Mouse (Mus musculus): Measurements from ENCODE around the gene Olfr1330. TPM values are rescaled to one million over a fixed set of nuclear protein-coding genes. Genes with fewer than 3 reads are reported as not detected.
"Not testable (repeated sequence)": the region's sequence is repeated elsewhere in the genome, so short reads cannot be mapped to it uniquely, and the experiment has no call there.

The Olfr1330 gene
- polyA plus RNA-seq (2012; ENCODE audit: insufficient read depth, insufficient read length, missing spikeins): 0.24 and 0.63 TPM in 2 replicates

DNA sequence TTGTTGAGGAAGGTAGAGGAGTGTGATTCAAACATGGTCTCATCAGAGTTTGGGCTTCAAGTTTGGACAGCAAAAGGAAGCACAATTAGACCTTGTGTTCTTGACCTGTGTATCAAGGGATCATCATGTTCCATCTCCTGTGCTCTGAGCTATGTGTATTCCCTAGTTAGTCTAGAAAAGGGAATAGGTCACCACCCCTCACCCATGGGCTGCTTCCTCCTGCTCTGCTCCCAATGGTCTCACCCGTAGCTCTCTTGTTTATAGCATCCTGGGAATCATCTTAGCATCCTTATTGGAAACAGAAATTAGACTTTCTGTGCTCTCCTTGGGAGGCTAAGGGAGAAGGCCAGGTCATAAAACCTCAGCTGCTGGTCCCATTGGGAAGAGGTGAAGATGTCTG, at the start of gene Olfr1330:
Gene Olfr1330 (plus strand): TSS at position 301 of the 400 bp plus-strand sequence.
- no peak within 1 kb of the TSS for H3K27ac ChIP-seq (ENCODE audit: insufficient read depth, low read depth, low read length)
- TF ChIP-seq POLR2A (IDR thresholded peaks at IDR 0.05; ENCODE audit: borderline replicate concordance, low read depth, low read length): no peak
- TF ChIP-seq CTCF (IDR thresholded peaks at IDR 0.05; ENCODE audit: low read depth, low read length): no peak

DNA sequence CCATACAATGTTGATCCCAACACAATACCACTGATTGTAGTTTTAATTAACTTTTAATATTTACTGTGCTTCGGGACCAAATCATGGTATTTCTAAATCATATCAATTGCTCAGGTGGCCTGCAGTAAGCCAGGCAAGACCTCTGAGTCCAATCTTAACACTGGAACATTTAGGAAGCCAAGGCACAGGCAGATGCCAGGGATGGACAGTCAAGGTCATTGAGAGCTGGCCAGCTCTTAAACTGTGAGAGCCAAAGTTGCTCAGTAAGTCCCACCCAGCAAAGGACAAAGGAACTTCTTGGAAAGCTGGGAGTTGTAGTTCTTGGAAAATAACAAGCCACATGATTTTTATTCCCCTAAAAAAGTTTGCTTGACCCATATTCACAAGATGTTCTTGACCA, 26.6 kb upstream of the Olfr1330 start:
- TF ChIP-seq CTCF (IDR thresholded peaks at IDR 0.05; ENCODE audit: low read depth, low read length) (no peak), POLR2A (IDR thresholded peaks at IDR 0.05; ENCODE audit: borderline replicate concordance, low read depth, low read length) (no peak)
- no peak overlapping the region for H3K27ac ChIP-seq (ENCODE audit: insufficient read depth, low read depth, low read length)
- no peak overlapping the region for H3K4me3 ChIP-seq (ENCODE audit: insufficient read depth, low read length)
- H3K4me1 ChIP-seq (ENCODE audit: control insufficient read depth, insufficient read depth, low read length): no peaks in the 10 kb centered on the region

More for the DNA sequence above, at the start of gene Olfr1330:
- Histone ChIP-seq H3K4me1 (ENCODE audit: control insufficient read depth, insufficient read depth, low read length) (no peaks in the 10 kb centered on the region), H3K4me3 (ENCODE audit: insufficient read depth, low read length) (no peak within 1 kb of the TSS)

DNA sequence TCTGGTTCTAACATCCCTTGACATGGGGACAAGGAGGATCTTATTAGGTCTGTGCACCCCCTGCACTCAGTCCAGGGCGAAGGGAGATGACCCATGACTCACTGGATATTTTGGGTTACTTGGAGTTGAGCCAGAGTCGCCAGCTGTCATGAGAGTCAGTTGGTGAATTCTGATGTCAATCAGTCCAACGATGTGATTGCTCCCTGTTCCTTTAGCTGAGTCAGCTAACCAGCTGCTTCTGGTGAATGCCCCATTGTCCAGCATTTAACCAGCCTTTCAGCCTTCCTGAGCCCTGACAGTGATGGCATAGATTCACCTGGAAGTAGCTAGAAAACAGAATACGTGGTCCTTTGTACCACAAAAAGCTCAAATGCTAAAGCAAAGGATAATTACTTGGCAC, 25.7 kb upstream of the Olfr1330 start:
- TF ChIP-seq POLR2A (IDR thresholded peaks at IDR 0.05; ENCODE audit: borderline replicate concordance, low read depth, low read length) (no peak), CTCF (IDR thresholded peaks at IDR 0.05; ENCODE audit: low read depth, low read length) (no peak)
- H3K27ac ChIP-seq (ENCODE audit: insufficient read depth, low read depth, low read length): no peak overlapping the region
- no peak overlapping the region for H3K4me3 ChIP-seq (ENCODE audit: insufficient read depth, low read length)
- no peaks in the 10 kb centered on the region for H3K4me1 ChIP-seq (ENCODE audit: control insufficient read depth, insufficient read depth, low read length)

DNA sequence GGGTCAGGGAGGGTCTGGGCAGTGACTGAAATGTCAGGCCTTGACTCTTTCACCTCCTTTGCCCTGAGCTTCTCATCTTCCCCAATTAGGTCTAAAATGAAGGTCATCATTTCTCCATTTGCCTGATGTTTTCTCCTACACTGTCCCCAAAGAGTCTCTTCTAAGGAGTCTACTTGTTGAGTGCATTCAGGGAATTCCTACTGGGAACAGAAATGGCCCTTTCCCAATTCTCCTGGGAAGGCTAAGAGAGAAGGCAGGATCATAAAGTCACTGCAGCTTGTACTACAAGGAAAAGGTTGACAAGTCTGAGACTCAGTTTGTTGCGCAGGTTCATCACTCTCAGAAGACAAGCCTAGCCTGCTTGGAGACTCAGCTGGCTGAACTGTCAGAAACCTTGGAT, 24.0 kb upstream of the Olfr1330 start, which contains the start of gene Olfr1331:
Gene Olfr1331 (plus strand): TSS at position 301 of the 400 bp plus-strand sequence.
- Histone ChIP-seq H3K4me3 (ENCODE audit: insufficient read depth, low read length) (no peak within 1 kb of the TSS), H3K4me1 (ENCODE audit: control insufficient read depth, insufficient read depth, low read length) (no peaks in the 10 kb centered on the region)
- no peak for TF ChIP-seq POLR2A (IDR thresholded peaks at IDR 0.05; ENCODE audit: borderline replicate concordance, low read depth, low read length)
- no peak for TF ChIP-seq CTCF (IDR thresholded peaks at IDR 0.05; ENCODE audit: low read depth, low read length)

DNA sequence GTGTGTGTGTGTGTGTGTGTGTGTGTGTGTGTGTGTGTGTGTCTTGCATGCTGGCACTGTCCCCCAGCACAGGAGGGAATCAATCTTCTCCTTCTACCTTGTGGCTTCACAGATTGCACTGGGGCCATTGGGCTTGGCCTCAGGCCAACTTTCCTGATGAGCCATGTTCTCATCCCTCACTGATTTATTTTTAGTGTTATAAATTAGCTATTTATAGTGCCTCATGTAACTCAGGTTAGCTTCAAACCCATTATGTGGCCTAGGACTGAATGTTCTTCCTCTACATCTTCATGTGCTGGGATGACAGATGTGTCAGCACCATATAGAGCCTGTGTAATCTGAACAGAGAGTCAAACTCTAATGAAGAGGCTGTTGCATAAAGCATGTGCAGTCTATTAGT, 20.8 kb upstream of the Olfr1330 start:
- Histone ChIP-seq H3K4me3 (ENCODE audit: insufficient read depth, low read length) (no peak overlapping the region), H3K4me1 (ENCODE audit: control insufficient read depth, insufficient read depth, low read length) (no peaks in the 10 kb centered on the region), H3K27ac (ENCODE audit: insufficient read depth, low read depth, low read length) (no peak overlapping the region)
- TF ChIP-seq POLR2A (IDR thresholded peaks at IDR 0.05; ENCODE audit: borderline replicate concordance, low read depth, low read length) (no peak), CTCF (IDR thresholded peaks at IDR 0.05; ENCODE audit: low read depth, low read length) (no peak)

More for the DNA sequence above, 24.0 kb upstream of the Olfr1330 start, which contains the start of gene Olfr1331:
- no peak within 1 kb of the TSS for H3K27ac ChIP-seq (ENCODE audit: insufficient read depth, low read depth, low read length)

DNA sequence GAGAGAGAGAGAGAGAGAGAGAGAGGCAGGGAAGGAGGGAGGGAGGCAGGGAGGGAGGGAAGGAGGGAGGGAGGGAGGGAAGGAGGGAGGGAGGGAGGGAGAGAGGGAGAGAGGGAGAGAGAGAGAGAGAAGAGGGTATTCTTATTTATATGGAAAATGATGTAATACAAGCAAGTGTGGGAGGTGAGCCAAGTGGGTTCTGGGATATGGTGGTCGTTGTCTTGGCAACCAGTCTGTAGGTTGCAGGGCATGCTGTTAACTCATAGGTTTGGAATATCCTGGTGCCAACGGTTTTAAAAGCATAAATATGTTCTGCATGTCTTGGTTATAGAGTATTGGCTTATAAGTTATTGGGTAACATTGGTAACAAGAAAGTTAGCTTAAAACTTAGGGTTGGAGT, 13.6 kb downstream of the Olfr1330 start:
- no peak overlapping the region for H3K4me3 ChIP-seq (ENCODE audit: insufficient read depth, low read length)
- H3K27ac ChIP-seq (ENCODE audit: insufficient read depth, low read depth, low read length): no peak overlapping the region
- TF ChIP-seq POLR2A (IDR thresholded peaks at IDR 0.05; ENCODE audit: borderline replicate concordance, low read depth, low read length) (no peak), CTCF (IDR thresholded peaks at IDR 0.05; ENCODE audit: low read depth, low read length) (no peak)
- H3K4me1 ChIP-seq (ENCODE audit: control insufficient read depth, insufficient read depth, low read length): no peaks in the 10 kb centered on the region

DNA sequence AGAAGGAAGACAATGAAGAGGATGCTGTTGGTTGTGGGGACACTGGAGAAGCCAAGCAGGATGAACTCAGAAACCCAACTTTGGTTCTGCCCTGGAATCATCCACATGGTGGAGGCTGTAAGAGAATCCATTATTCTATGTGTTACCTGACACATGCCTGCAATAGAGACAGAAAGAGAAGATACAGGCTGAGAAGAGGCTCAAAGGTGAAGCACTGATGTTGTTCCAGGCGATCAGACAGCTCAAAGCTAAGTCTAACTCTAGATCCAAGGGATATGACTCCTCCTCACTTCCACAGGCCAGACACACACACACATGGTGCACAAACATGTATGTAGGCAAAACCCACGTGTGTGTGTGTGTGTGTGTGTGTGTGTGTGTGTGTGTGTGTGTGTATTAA, 29.0 kb downstream of the Olfr1330 start, which contains the start of gene Olfr1329:
Gene Olfr1329 (minus strand): TSS at position 101 of the 400 bp plus-strand sequence.
- H3K4me3 ChIP-seq (ENCODE audit: insufficient read depth, low read length); H3K27ac ChIP-seq (ENCODE audit: insufficient read depth, low read depth, low read length); H3K4me1 ChIP-seq (ENCODE audit: control insufficient read depth, insufficient read depth, low read length): not testable (repeated sequence)

DNA sequence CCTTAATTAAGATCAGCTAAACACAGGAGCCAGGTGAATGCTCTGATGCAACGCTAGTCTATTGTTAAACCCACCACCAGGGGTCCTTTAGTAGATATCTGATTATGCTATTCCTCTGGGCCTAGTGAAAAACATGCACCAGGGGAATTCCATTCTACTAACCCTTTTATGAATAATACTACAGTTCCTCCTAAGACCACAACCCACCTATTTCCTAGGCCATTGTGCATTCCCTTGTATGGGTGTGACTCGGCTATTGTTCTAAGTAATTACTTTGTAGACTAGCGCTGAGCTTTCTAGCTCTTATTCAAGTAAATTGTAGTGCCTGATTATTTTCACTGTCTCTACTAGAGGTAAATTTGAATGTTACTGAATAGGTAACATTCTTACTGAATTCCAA, 42.9 kb downstream of the Olfr1330 start:
- not testable (repeated sequence) for H3K4me1 ChIP-seq (ENCODE audit: control insufficient read depth, insufficient read depth, low read length); H3K4me3 ChIP-seq (ENCODE audit: insufficient read depth, low read length); H3K27ac ChIP-seq (ENCODE audit: insufficient read depth, low read depth, low read length)

DNA sequence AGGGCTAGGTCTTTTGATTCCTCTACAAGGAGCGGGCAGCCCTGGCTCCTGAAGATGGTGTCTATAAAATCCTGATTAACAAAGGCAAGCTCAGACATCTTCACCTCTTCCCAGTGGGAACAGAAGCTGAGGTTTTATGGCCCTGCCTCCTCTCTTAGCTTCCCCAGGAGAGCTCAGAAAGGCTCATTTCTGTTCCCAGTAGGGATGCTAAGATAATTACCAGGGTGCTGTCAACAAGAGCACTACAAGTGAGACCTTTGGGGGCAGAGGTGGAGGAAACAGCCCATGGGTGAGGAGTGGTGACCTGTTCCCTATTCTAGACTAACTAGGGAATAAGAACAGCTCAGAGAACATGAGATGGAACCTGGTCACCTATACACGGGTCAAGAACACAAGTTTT, 50.1 kb downstream of the Olfr1330 start, which contains the start of gene Olfr1328:
Gene Olfr1328 (minus strand): TSS at position 101 of the 400 bp plus-strand sequence.
- no peak within 1 kb of the TSS for H3K4me3 ChIP-seq (ENCODE audit: insufficient read depth, low read length)
- no peaks in the 10 kb centered on the region for H3K4me1 ChIP-seq (ENCODE audit: control insufficient read depth, insufficient read depth, low read length)
- TF ChIP-seq POLR2A (IDR thresholded peaks at IDR 0.05; ENCODE audit: borderline replicate concordance, low read depth, low read length) (no peak), CTCF (IDR thresholded peaks at IDR 0.05; ENCODE audit: low read depth, low read length) (no peak)
- H3K27ac ChIP-seq (ENCODE audit: insufficient read depth, low read depth, low read length): no peak within 1 kb of the TSS

Other genes starting within 250 kb of the Olfr1330 start
- gene Olfr62, start 229.6 kb upstream of the Olfr1330 start, polyA plus RNA-seq (2012; ENCODE audit: insufficient read depth, insufficient read length, missing spikeins): not detected in 2 replicates
- not detected in 2 replicates for gene Olfr1342, start 195.8 kb upstream of the Olfr1330 start, polyA plus RNA-seq (2012; ENCODE audit: insufficient read depth, insufficient read length, missing spikeins)
- gene Olfr1341, start 185.1 kb upstream of the Olfr1330 start, polyA plus RNA-seq (2012; ENCODE audit: insufficient read depth, insufficient read length, missing spikeins): not detected in 2 replicates
- 0.16 and 0.24 TPM in 2 replicates for gene Olfr1340, start 168.5 kb upstream of the Olfr1330 start, polyA plus RNA-seq (2012; ENCODE audit: insufficient read depth, insufficient read length, missing spikeins)
- not detected in 2 replicates for gene Olfr1339, start 156.4 kb upstream of the Olfr1330 start, polyA plus RNA-seq (2012; ENCODE audit: insufficient read depth, insufficient read length, missing spikeins)
- gene Olfr1338, start 129.9 kb upstream of the Olfr1330 start, polyA plus RNA-seq (2012; ENCODE audit: insufficient read depth, insufficient read length, missing spikeins): not detected in 2 replicates
- not detected in 2 replicates for gene Olfr1337, start 106.0 kb upstream of the Olfr1330 start, polyA plus RNA-seq (2012; ENCODE audit: insufficient read depth, insufficient read length, missing spikeins)
- gene Olfr1335, start 78.7 kb upstream of the Olfr1330 start, polyA plus RNA-seq (2012; ENCODE audit: insufficient read depth, insufficient read length, missing spikeins): not detected in 2 replicates
- gene Olfr1333, start 52.3 kb upstream of the Olfr1330 start, polyA plus RNA-seq (2012; ENCODE audit: insufficient read depth, insufficient read length, missing spikeins): not detected in 2 replicates
- gene Olfr1331, start 23.9 kb upstream of the Olfr1330 start, polyA plus RNA-seq (2012; ENCODE audit: insufficient read depth, insufficient read length, missing spikeins): not detected in 2 replicates
- not detected in 2 replicates for gene Olfr1329, start 28.9 kb downstream of the Olfr1330 start, polyA plus RNA-seq (2012; ENCODE audit: insufficient read depth, insufficient read length, missing spikeins)
- not detected in 2 replicates for gene Olfr1328, start 50.0 kb downstream of the Olfr1330 start, polyA plus RNA-seq (2012; ENCODE audit: insufficient read depth, insufficient read length, missing spikeins)
- not detected in 2 replicates for gene Lao1, start 73.0 kb downstream of the Olfr1330 start, polyA plus RNA-seq (2012; ENCODE audit: insufficient read depth, insufficient read length, missing spikeins)
- 22.6 and 25.3 TPM in 2 replicates for gene Slc2a1, start 220.1 kb downstream of the Olfr1330 start, polyA plus RNA-seq (2012; ENCODE audit: insufficient read depth, insufficient read length, missing spikeins)

Data from bone marrow macrophage, adult 2 months (primary cell).